Mouse (Mus musculus): ENCODE measurements at regions not wholly inside any gene's neighbourhood (a gene's known extent, or its start where the extent isn't known, plus 50 kb on each side); places are given as distances from the start of the nearest gene placed in this dataset.
A peak's percentile ranks its signal among the peaks of the same experiment; 100 is the strongest.
"Not testable (repeated sequence)": the region's sequence is repeated elsewhere in the genome, so short reads cannot be mapped to it uniquely, and the experiment has no call there.

DNA sequence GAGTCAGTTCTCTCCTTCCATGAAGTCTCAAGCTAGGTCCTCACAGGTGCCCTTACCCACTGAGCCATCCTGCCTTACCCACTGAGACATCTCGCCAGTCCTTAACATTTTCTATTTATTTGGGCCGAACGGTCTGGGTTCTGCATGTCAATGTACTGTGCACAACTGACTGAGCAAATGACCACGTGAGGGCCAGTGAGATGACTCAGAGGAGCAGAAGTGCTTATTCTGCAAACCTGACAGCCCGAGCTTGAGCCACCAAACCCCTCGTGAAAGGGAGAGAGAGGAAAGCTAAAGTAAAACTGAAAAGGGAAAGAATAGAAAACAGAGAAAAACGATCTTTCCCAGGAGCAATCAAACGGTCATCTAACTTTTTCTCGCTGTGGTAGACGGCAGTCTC lies 52.2 kb upstream of the Nmd3 start:
- DNase-seq (ENCODE audit: low read depth, low spot score), result peak; percentile 24

DNA sequence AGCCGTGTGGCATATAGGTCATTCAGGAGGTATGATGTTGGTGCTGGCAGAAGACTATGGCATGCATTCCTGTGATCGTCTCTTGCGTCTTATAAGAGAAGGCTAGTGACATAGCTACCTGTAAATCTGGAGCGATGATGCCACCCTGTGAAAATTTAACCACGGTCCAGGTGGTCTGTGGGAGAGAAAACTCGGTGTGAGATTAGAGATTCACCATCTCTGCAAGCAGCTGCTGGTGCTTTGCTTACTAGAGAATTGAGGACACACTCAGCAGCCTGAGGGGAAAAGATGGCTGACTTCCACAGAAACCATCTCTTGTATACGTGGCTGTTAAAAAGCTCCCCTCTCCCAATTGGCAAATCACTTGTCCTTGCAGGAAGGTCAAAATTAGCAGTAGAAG lies 54.0 kb upstream of the Nmd3 start:
- DNase-seq (ENCODE audit: low read depth, low spot score), result no peak

DNA sequence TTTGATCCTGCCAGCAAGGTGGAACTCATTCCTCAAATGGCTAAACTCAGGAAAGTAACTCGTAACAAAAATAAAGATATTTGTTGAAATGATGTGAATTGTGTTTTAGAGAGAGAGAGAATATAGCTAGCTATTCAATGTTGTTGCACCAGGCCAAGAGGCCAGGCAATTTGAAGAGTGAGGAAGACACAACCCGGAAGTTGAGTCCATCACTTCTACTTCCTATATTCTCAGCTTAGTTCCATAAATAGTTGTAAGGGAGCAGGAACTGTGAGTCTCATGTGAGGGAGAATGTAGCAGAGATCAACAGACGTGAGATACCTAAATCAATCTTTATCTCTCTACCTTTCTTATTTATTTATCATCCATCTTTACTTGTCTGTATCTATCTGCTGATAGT lies 54.4 kb upstream of the Nmd3 start:
- no peak for DNase-seq (ENCODE audit: low read depth, low spot score)

DNA sequence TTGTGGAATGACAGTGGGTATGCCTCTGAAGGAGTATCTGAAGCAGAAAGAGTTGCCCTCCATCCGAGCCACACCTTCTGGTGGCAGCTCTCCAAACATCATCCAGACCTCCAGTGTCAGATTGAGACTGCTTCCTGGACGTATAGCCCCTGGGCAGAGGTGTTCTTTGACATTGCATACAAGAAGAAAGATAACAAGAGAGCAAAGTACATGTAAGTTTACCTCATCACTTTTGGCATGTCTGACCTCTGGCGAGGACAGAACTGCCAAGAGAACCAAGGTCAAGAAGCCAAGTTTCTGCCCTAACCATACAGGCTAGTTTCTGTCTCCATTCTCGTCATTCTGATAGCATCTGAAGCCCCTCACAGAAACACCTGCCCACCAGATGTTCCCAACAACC lies 57.5 kb upstream of the Nmd3 start:
- DNase-seq (ENCODE audit: low read depth, low spot score), result no peak

DNA sequence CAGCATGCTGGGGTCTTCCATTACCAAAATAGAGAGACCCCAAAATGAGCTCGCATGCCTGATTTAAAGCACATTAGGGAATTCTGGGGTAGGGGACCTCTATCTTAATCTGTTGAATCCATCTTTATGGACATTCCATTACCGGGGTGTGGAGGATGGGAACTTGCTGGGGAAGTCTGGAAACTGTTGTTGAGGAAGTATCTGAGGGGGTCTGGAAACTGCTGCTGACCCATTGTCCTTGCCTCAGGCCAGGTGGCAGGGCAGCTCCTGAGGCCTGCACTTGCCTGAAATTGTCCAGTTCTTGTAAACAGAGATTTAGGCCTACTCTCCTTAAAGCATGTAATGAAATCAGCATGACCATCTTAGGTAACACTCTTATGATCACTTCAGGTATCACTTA lies 59.4 kb upstream of the B3galnt1 start:
- no peak for DNase-seq (ENCODE audit: low read depth, low spot score)

DNA sequence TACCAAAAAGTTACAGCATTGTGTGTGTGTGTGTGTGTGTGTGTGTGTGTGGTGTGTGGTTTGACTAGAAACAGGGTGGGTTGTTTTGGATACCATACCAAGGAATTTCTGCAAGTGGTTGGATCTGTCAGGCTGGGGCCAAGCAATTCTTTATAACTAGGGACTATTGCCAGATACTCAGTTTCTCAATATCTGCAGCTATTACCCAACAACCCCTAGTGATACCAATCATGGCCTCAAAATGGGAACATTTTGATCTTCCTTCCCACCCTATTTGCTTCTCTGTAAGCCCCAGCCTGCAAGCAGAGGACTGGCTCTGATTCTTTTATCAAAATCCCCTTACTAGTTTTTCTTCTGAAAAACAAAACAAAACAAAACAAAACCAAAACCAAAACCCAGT lies 58.8 kb upstream of the B3galnt1 start:
- DNase-seq (ENCODE audit: low read depth, low spot score), result no peak

DNA sequence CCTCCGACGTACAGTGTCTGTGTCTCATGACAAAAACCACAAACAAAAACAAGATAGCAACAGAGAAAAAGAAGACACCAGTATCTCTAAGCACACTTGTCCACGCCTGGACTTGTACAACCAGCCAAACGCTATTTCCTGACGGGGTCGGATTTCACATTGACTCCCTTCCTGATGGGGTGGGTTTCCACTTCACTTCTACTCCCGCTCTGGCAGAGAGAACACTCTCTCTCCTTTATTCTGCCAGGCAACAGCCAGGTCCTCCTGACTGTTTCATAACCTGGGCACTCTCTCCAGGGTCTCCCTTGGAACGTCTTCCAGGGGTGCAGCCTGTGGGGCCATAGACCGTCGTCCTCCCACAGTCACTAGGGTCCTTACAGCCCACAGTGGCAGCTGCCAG lies 56.9 kb upstream of the B3galnt1 start:
- DNase-seq (ENCODE audit: low read depth, low spot score), result not testable (repeated sequence)

DNA sequence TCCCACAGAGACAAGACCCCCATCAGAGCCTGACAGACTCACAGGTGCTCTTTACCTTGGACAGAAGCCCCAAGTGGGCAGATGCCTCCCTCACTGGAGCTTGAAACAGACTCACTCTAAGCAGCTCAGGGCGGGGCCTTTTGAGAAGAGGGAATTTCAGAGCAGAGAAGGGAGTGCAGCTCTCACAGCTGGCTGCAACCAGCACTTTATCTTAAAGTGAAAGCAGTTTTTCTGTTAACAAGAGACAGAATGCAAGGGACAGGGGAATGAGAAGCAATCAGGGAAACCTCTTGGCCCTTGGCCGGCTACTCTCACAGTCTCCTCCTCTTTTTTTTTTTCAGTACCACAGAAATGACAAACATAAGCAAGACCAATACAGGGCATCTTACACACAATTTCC lies 56.2 kb upstream of the B3galnt1 start:
- DNase-seq (ENCODE audit: low read depth, low spot score), result peak; percentile 33

DNA sequence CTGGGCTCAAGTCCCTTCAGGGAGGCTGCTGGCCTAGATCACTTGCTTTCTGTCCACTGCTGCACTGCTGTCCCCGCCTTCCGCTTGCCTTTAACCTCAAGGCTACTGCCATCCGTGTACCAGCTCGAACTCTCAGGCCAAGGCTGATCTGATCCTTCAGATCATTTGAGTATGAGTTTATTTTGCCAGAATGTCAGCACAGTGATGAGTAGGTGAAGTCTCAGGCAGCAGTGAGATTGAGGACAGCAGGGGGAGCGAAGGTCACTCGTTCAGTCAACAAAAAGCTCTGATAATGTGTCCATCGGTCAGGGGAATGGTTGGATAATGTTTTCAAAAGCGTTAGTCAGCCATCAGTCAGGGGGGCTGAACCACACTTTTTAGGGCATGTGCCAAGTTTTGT lies 54.6 kb upstream of the B3galnt1 start:
- not testable (repeated sequence) for DNase-seq (ENCODE audit: low read depth, low spot score)

DNA sequence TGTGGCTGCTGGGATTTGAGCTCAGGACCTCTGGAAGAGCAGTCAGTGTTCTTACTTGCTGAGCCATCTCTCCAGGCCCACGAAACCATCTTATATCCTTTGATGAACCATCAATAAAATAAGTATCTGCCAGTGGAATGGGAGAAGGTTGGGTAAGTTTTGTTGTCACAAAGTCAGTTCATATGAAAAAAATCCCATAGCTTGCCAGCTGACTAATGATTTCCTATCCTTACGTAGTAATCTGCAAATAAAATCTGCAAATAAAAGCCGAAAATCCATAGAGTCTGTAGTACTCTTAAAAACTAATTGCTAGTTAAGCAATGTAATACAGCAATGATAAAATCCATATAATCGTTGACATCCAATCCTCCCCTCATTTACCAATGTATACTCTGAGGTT lies 50.8 kb upstream of the B3galnt1 start:
- no peak for DNase-seq (ENCODE audit: low read depth, low spot score)

All from 3T3-L1 (cell line).